Mouse (Mus musculus): ENCODE measurements around the gene Edem1. TPM values are rescaled to one million over a fixed set of nuclear protein-coding genes. Genes with fewer than 3 reads are reported as not detected.

The Edem1 gene
- polyA plus RNA-seq, 1 experiment from 2014 or later: 27.9 TPM

DNA sequence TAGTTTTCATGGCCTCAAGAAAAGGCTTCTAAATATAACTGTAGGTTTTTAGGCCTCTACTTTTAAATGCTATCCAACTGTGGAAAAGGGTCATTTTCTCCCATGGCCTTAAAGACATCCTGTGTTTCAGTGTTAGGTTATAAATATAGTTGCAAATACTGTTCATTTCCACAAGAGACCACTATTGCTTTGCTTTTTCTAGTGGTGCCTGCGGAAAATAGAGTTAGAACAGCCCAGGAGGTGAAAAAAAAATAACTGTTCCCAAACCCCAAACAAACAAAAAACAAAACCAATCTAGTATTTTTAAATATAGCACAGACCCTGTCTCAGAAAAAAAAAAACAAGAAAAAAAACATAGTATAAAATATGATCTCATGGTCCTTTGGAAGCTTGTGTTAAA is 46.9 kb downstream of the Edem1 start:
- WGBS: 69% methylated on average over 1 of the region's 1 CpGs
- Histone ChIP-seq H3K36me3 (ENCODE audit: control insufficient read depth, insufficient read depth, low read length) (no peaks in the 10 kb centered on the region), H3K9me3 (ENCODE audit: control insufficient read depth, low read length) (no peaks in the 10 kb centered on the region), H3K9ac (ENCODE audit: low read depth, low read length) (no peak overlapping the region), H3K27ac (replicated peaks; ENCODE audit: low read depth, low read length) (no peak overlapping the region), H3K27me3 (replicated peaks; ENCODE audit: control insufficient read depth, insufficient read depth, low read length) (no peaks in the 10 kb centered on the region), H3K4me3 (ENCODE audit: low read depth, low read length) (no peak overlapping the region), H3K4me1 (ENCODE audit: control insufficient read depth, insufficient read depth, low read length) (no peaks in the 10 kb centered on the region), H3K4me2 (ENCODE audit: low read depth, low read length) (0 out of 2 replicates have a peak overlapping the region, but pooled peaks have one; percentile 20)
- ATAC-seq (ENCODE audit: low read depth) (no peak), DNase-seq (ENCODE audit: low spot score) (no peak)

DNA sequence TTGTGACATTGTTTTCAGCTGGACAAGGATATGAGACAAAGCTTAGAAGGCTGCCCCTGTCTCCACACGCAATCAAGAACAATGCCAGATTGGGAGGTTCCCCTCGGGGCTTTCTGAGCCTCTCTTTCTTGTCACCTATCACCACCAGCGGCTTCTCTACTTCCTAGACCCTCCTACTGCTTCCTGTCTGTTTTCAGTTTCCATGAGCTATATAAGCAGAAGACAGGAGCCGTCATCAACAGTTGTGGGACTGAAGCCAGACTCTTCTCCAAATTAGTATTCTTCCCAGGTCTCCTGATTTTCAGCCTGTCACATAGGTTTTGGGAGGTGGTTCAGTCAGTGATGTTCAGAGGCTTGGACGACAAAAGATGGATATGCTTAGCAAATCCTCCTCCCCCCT is 47.6 kb downstream of the Edem1 start:
- 34% methylated on average over 5 of the region's 5 CpGs for WGBS
- peak overlapping the region; percentile 20; the same call in 1 of the 2 replicates for H3K4me2 ChIP-seq (ENCODE audit: low read depth, low read length)
- no peak overlapping the region for H3K27ac ChIP-seq (replicated peaks; ENCODE audit: low read depth, low read length)
- no peak overlapping the region for H3K9ac ChIP-seq (ENCODE audit: low read depth, low read length)
- no peaks in the 10 kb centered on the region for H3K36me3 ChIP-seq (ENCODE audit: control insufficient read depth, insufficient read depth, low read length)
- ATAC-seq (ENCODE audit: low read depth) (no peak), DNase-seq (ENCODE audit: low spot score) (peak; percentile 27)
- H3K27me3 ChIP-seq (replicated peaks; ENCODE audit: control insufficient read depth, insufficient read depth, low read length): no peaks in the 10 kb centered on the region
- no peaks in the 10 kb centered on the region for H3K4me1 ChIP-seq (ENCODE audit: control insufficient read depth, insufficient read depth, low read length)
- peaks cover 1% of the 10 kb centered on the region for H3K9me3 ChIP-seq (ENCODE audit: control insufficient read depth, low read length)
- no peak overlapping the region for H3K4me3 ChIP-seq (ENCODE audit: low read depth, low read length)

DNA sequence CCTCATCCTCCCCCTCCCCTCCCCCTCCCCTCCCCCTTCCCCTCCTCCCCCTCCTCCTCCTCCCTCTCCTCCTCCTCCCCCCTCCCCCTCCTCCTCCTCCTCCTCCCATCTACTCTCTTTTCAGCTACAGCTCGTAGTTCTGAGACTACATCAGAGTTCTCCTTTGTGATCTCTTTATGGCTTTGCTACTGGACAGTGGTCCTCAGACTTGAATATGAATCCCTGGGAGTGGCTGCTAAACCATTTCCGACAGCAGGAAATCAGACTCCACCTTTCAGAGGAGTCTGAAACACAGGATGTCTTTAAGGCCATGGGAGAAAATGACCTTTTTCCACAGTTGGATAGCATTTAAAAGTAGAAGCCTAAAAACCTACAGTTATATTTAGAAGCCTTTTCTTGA is 48.0 kb downstream of the Edem1 start:
- Histone ChIP-seq H3K27me3 (replicated peaks; ENCODE audit: control insufficient read depth, insufficient read depth, low read length) (no peaks in the 10 kb centered on the region), H3K4me3 (ENCODE audit: low read depth, low read length) (no peak overlapping the region), H3K9ac (ENCODE audit: low read depth, low read length) (no peak overlapping the region), H3K9me3 (ENCODE audit: control insufficient read depth, low read length) (peaks cover 5% of the 10 kb centered on the region), H3K4me1 (ENCODE audit: control insufficient read depth, insufficient read depth, low read length) (no peaks in the 10 kb centered on the region), H3K36me3 (ENCODE audit: control insufficient read depth, insufficient read depth, low read length) (no peaks in the 10 kb centered on the region), H3K27ac (replicated peaks; ENCODE audit: low read depth, low read length) (no peak overlapping the region), H3K4me2 (ENCODE audit: low read depth, low read length) (no peak overlapping the region)
- ATAC-seq (ENCODE audit: low read depth) (no peak), DNase-seq (ENCODE audit: low spot score) (no peak)
- WGBS: 55% methylated on average over 1 of the region's 2 CpGs

DNA sequence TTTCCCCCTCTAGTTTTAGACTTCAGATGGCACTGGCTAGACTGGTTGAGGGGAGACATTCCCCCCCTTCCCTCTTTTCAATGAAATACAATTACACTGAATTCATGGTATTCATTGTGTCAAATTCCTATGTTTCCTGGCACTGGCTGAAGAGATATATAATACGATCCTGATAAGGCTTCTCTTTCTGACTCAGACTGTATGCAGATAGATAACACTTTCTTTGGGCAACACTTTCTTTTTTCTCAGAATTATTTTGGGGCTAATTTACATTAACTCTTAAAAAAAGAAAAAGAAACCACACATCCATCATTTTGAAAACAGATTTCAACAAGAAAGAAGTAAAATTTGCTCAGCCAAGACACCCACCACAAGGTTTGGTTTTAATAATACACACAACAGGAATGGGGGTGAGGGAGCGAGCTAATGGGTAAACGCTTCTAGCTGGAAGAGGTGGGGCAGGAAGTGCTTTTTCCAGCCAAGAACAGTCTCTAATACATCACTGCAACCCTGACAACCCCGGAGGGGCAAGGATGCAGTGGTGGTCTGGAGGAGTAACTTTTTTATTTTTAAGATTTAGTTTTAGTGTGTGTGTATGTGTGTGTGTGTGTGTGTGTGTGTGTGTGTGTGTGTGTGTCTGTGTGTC is 52.0 kb downstream of the Edem1 start:
- peaks cover 6% of the 10 kb centered on the region for H3K9me3 ChIP-seq (ENCODE audit: control insufficient read depth, low read length)
- H3K27ac ChIP-seq (replicated peaks; ENCODE audit: low read depth, low read length): no peak overlapping the region
- WGBS: 48% methylated on average over 4 of the region's 4 CpGs
- no peak overlapping the region for H3K9ac ChIP-seq (ENCODE audit: low read depth, low read length)
- DNase-seq (ENCODE audit: low spot score) (no peak), ATAC-seq (ENCODE audit: low read depth) (no peak)
- H3K4me1 ChIP-seq (ENCODE audit: control insufficient read depth, insufficient read depth, low read length): no peaks in the 10 kb centered on the region
- no peaks in the 10 kb centered on the region for H3K36me3 ChIP-seq (ENCODE audit: control insufficient read depth, insufficient read depth, low read length)
- no peaks in the 10 kb centered on the region for H3K27me3 ChIP-seq (replicated peaks; ENCODE audit: control insufficient read depth, insufficient read depth, low read length)
- no peak overlapping the region for H3K4me2 ChIP-seq (ENCODE audit: low read depth, low read length)
- H3K4me3 ChIP-seq (ENCODE audit: low read depth, low read length): no peak overlapping the region

DNA sequence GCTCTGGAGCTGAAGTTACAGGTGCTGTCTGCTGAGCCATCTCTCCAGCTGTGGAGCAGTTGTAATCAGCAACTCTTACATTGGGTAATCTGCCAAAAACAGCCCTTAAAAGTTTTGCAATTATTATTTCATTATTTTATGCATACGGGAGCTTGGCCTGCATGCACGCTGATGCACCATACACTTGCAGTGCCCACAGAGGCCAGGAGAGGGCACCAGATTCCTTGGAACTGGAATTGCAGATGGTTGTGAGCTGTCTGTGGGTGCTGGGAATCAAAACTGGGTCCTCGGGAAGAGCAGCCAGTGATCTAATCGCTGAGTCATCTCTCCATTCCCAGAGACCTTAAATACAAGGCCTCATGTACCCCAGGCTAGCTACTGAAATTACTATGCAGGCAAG is 52.6 kb downstream of the Edem1 start:
- Histone ChIP-seq H3K4me1 (ENCODE audit: control insufficient read depth, insufficient read depth, low read length) (no peaks in the 10 kb centered on the region), H3K4me2 (ENCODE audit: low read depth, low read length) (no peak overlapping the region), H3K4me3 (ENCODE audit: low read depth, low read length) (no peak overlapping the region), H3K27ac (replicated peaks; ENCODE audit: low read depth, low read length) (no peak overlapping the region), H3K36me3 (ENCODE audit: control insufficient read depth, insufficient read depth, low read length) (no peaks in the 10 kb centered on the region), H3K9ac (ENCODE audit: low read depth, low read length) (no peak overlapping the region), H3K27me3 (replicated peaks; ENCODE audit: control insufficient read depth, insufficient read depth, low read length) (no peaks in the 10 kb centered on the region), H3K9me3 (ENCODE audit: control insufficient read depth, low read length) (peaks cover 6% of the 10 kb centered on the region)
- ATAC-seq (ENCODE audit: low read depth) (no peak), DNase-seq (ENCODE audit: low spot score) (no peak)
- 86% methylated on average over 4 of the region's 4 CpGs for WGBS

DNA sequence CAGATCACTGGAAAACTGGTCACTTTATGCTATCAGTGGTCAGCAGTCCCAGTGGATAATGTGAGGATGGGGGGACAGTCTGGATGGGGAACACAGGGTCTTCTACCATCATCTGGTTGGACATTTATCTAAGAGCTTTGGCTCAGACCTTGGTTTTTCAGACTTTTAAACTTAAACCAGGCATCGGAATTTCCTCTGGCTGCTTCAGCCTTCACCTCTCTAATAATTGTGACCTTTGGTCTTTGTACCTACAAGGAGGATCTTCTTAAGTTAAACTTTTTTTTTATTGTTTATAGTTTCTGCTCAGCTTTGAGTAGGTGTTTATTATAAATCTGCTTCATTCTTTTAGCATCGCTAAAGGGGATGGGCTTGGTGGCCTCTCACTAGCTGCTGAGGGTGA is 55.4 kb downstream of the Edem1 start:
- Histone ChIP-seq H3K4me1 (ENCODE audit: control insufficient read depth, insufficient read depth, low read length) (no peaks in the 10 kb centered on the region), H3K4me3 (ENCODE audit: low read depth, low read length) (no peak overlapping the region), H3K9me3 (ENCODE audit: control insufficient read depth, low read length) (peaks cover 6% of the 10 kb centered on the region), H3K27me3 (replicated peaks; ENCODE audit: control insufficient read depth, insufficient read depth, low read length) (no peaks in the 10 kb centered on the region), H3K4me2 (ENCODE audit: low read depth, low read length) (no peak overlapping the region), H3K36me3 (ENCODE audit: control insufficient read depth, insufficient read depth, low read length) (no peaks in the 10 kb centered on the region), H3K27ac (replicated peaks; ENCODE audit: low read depth, low read length) (no peak overlapping the region), H3K9ac (ENCODE audit: low read depth, low read length) (no peak overlapping the region)
- DNase-seq (ENCODE audit: low spot score): no peak
- WGBS: 79% methylated on average over 2 of the region's 2 CpGs
- ATAC-seq (ENCODE audit: low read depth): no peak

DNA sequence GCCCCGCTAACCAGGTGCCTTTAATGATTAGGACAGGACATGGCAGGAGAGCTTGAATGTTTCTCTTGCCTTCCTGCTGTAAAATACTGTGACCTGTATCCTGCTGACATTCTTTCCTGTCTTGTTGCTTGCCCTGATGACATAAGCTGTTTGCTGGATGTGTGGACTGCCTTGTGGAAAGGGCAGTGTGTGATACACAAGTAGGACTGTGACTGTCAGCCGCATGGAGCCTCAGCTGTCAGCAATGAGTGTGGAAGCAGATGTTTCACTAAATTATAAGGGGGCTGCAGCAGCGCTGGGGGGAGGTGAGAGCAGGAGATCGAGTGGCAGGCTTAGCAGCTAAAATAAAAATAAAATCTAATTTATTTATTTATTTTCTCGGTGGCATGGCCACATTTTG is 56.2 kb downstream of the Edem1 start:
- ATAC-seq (ENCODE audit: low read depth): peak; percentile 44; the same call in 1 of the 2 replicates
- peaks cover 6% of the 10 kb centered on the region for H3K9me3 ChIP-seq (ENCODE audit: control insufficient read depth, low read length)
- H3K9ac ChIP-seq (ENCODE audit: low read depth, low read length): no peak overlapping the region
- no peak overlapping the region for H3K4me3 ChIP-seq (ENCODE audit: low read depth, low read length)
- no peak overlapping the region for H3K27ac ChIP-seq (replicated peaks; ENCODE audit: low read depth, low read length)
- no peak overlapping the region for H3K4me2 ChIP-seq (ENCODE audit: low read depth, low read length)
- WGBS: 65% methylated on average over 5 of the region's 5 CpGs
- no peaks in the 10 kb centered on the region for H3K27me3 ChIP-seq (replicated peaks; ENCODE audit: control insufficient read depth, insufficient read depth, low read length)
- no peaks in the 10 kb centered on the region for H3K36me3 ChIP-seq (ENCODE audit: control insufficient read depth, insufficient read depth, low read length)
- peak; percentile 36 for DNase-seq (ENCODE audit: low spot score)
- H3K4me1 ChIP-seq (ENCODE audit: control insufficient read depth, insufficient read depth, low read length): no peaks in the 10 kb centered on the region

DNA sequence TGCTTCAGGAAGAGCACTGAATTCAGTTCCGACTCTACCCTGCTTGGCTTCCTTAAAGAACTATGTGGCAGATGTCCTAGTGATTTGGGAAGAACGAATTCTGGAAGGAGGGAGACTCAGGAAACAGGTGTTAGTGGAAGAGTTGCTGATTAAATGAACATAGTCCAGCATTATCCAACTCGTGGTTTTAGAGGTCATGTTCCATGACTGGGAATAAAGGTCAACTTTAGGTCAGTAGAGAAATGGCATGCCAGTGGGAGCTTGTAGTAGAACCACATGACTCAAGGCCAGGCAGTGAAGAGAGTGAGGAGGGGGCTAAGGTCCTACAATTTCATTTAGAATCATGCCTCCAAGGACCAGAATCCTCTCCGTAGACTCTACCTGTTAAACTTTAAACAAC is 57.9 kb downstream of the Edem1 start:
- 65% methylated on average over 4 of the region's 4 CpGs for WGBS
- no peak overlapping the region for H3K4me2 ChIP-seq (ENCODE audit: low read depth, low read length)
- H3K27ac ChIP-seq (replicated peaks; ENCODE audit: low read depth, low read length): no peak overlapping the region
- no peak for ATAC-seq (ENCODE audit: low read depth)
- DNase-seq (ENCODE audit: low spot score): no peak
- H3K4me3 ChIP-seq (ENCODE audit: low read depth, low read length): no peak overlapping the region
- no peaks in the 10 kb centered on the region for H3K4me1 ChIP-seq (ENCODE audit: control insufficient read depth, insufficient read depth, low read length)
- H3K9me3 ChIP-seq (ENCODE audit: control insufficient read depth, low read length): peaks cover 2% of the 10 kb centered on the region
- no peak overlapping the region for H3K9ac ChIP-seq (ENCODE audit: low read depth, low read length)
- H3K27me3 ChIP-seq (replicated peaks; ENCODE audit: control insufficient read depth, insufficient read depth, low read length): no peaks in the 10 kb centered on the region
- no peaks in the 10 kb centered on the region for H3K36me3 ChIP-seq (ENCODE audit: control insufficient read depth, insufficient read depth, low read length)

DNA sequence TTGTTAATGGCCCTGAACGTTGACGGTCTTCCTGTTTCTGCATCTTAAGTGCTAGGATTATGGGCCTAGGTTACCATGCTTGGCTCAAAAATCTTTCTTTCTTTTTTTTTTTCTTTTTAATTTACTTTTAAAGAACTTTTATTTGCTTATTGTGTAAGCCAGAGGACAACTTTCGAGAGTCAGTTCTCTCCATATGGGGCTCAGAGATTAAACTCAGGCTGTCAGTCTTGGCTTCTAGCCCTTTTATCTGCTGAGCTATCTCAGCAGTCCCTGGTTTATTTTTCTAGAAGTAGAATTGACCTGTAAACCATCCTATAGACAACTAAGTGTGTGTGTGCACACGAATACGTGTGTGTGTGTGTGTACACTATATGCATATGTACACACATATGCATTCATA is 64.1 kb downstream of the Edem1 start:
- Histone ChIP-seq H3K9ac (ENCODE audit: low read depth, low read length) (no peak overlapping the region), H3K36me3 (ENCODE audit: control insufficient read depth, insufficient read depth, low read length) (no peaks in the 10 kb centered on the region), H3K4me1 (ENCODE audit: control insufficient read depth, insufficient read depth, low read length) (no peaks in the 10 kb centered on the region), H3K4me3 (ENCODE audit: low read depth, low read length) (no peak overlapping the region), H3K27me3 (replicated peaks; ENCODE audit: control insufficient read depth, insufficient read depth, low read length) (no peaks in the 10 kb centered on the region), H3K9me3 (ENCODE audit: control insufficient read depth, low read length) (no peaks in the 10 kb centered on the region), H3K4me2 (ENCODE audit: low read depth, low read length) (no peak overlapping the region), H3K27ac (replicated peaks; ENCODE audit: low read depth, low read length) (no peak overlapping the region)
- DNase-seq (ENCODE audit: low spot score) (no peak), ATAC-seq (ENCODE audit: low read depth) (no peak)
- WGBS: 80% methylated on average over 5 of the region's 5 CpGs
